ENCODE assay signal across 13 mouse cellular contexts in the genomic region with DNA sequence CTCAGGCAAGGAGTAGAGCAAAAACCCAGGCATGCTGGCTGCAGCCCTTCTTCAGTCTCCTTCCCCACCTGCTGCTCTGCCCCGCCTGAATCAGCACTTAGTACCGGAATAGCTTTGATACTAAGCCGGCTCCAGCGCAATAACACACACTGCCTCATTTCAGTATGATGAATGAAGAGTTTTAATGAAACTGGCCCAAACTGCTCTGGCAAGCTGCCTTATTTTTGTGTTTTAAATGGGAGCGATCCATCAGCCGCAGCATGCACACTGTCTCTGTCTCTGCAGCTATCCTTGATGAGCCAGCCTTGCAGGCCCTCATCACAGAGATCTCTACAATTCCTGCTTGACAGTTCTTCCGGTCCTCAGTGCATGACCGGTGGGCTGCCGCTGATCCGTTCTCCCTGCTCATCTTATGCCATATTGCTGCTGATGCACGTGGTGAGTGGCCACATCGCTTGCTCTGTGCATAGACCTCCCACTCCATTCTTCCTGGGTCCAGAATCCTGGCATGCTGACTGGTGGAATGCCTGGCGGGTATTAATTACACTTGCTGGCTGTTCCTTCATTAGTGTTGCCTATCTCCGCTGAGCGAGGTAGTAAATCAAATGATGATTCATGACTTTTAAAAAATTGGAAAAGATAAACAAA.
A peak's percentile ranks its signal among the peaks of the same experiment; 100 is the strongest.
DNase-seq lines count a peak whose midpoint lies in the region; ATAC-seq lines count a peak whose summit lies in the region.
"Had no signal": no experiment of that assay in that cellular context is flagged by ENCODE, and none has a peak within 500 bp of the region (broad histone marks: within the 10 kb centered on the region; RNA-seq: fewer than 3 reads in every experiment).

No protein-coding gene starts in this region.

- 49% methylated on average over 15 of the region's 15 CpGs for WGBS in hindbrain, embryonic 16.5 days

- H3K4me2 ChIP-seq in hindbrain, embryonic 16.5 days (ENCODE audit: low read length) = peak overlapping the region; percentile 30; the same call in 1 of the 2 replicates
- H3K4me2 ChIP-seq: heart, embryonic 12.5 days had no signal

- no peak overlapping the region for H3K9ac ChIP-seq in hindbrain, embryonic 16.5 days (ENCODE audit: low read depth, low read length)
- H3K9ac ChIP-seq: heart, embryonic 12.5 days had no signal

- H3K36me3 ChIP-seq in hindbrain, embryonic 16.5 days (ENCODE audit: control insufficient read depth, insufficient read depth, low read length) = no peaks in the 10 kb centered on the region
- H3K36me3 ChIP-seq: heart, embryonic 12.5 days had no signal

- 0 out of 2 replicates have a peak overlapping the region, but pooled peaks have one; percentile 16 for H3K27ac ChIP-seq in hindbrain, embryonic 16.5 days (ENCODE audit: low read depth, low read length)

- H3K9me3 ChIP-seq in hindbrain, embryonic 16.5 days (ENCODE audit: control insufficient read depth, low read length) = no peaks in the 10 kb centered on the region
- H3K9me3 ChIP-seq: heart, embryonic 12.5 days had no signal

- peak; percentile 12 to 22 for DNase-seq in cerebellum, postnatal 14 days
- no peak for DNase-seq in cerebellum, postnatal 36 days
- DNase-seq in left cerebral cortex, postnatal 10 days (ENCODE audit: extremely low spot score in 1 of 2, low spot score in 2 of 2) = peak; percentile 15 to 17
- no peak for DNase-seq in left cerebral cortex, adult 11 months (ENCODE audit: low spot score)
- DNase-seq in right cerebral cortex, adult 2 months (ENCODE audit: low spot score in 2 of 2) = peak; percentile 21 to 34
- no peak for DNase-seq in gastrocnemius, postnatal 10 days
- DNase-seq in heart, adult 18-20 months = no peak
- DNase-seq: kidney, postnatal 25 days; liver; thymus, postnatal 14 days had no signal

- H3K27me3 ChIP-seq in hindbrain, embryonic 16.5 days (replicated peaks; ENCODE audit: control insufficient read depth, insufficient read depth, low read length) = no peaks in the 10 kb centered on the region
- H3K27me3 ChIP-seq: heart, embryonic 12.5 days had no signal

- peak; percentile 82 for ATAC-seq in hindbrain, embryonic 16.5 days

- no peak overlapping the region for H3K4me3 ChIP-seq in hindbrain, embryonic 16.5 days (ENCODE audit: low read length)
- H3K4me3 ChIP-seq: heart, embryonic 12.5 days; myocyte had no signal

- no peaks in the 10 kb centered on the region for H3K4me1 ChIP-seq in hindbrain, embryonic 16.5 days (ENCODE audit: control insufficient read depth, insufficient read depth, low read depth, low read length)
- H3K4me1 ChIP-seq: heart, embryonic 12.5 days had no signal

- intact Hi-C loops in left cerebral cortex, postnatal 10 days (cut with DNase I) = loop anchor here (10.0 kb wide), 1 partner anchor 501 kb away; no protein-coding TSS in a partner anchor

Comparison
In these comparisons a context has a peak if more than half of its experiments do, and no peak if none do; other contexts are left out.
1. DNase-seq: peak in cerebellum, postnatal 14 days (2 of 2), left cerebral cortex, postnatal 10 days (2 of 2) and right cerebral cortex, adult 2 months (2 of 2); none in cerebellum, postnatal 36 days (0 of 2), left cerebral cortex, adult 11 months (single experiment), gastrocnemius, postnatal 10 days (single experiment) and heart, adult 18-20 months (0 of 2).